Mouse (Mus musculus): ENCODE results near the gene Malrd1.

Malrd1 gene

GRCm38 (mm10) chr2:16032804-16033203 lies 506.5 kb downstream of the Malrd1 start:
- DNase-seq: no peak

- DNase-seq: no peak
Measured at GRCm38 (mm10) chr2:16110696-16111095, 584.4 kb downstream of the Malrd1 start.

GRCm38 (mm10) chr2:16113333-16113732 lies 587.1 kb downstream of the Malrd1 start:
- DNase-seq: no peak

GRCm38 (mm10) chr2:16147999-16148398 lies 621.7 kb downstream of the Malrd1 start:
- DNase-seq: no peak

- no peak for DNase-seq
Measured at GRCm38 (mm10) chr2:16152623-16153022, 626.3 kb downstream of the Malrd1 start.

GRCm38 (mm10) chr2:16163246-16163989 lies 637.1 kb downstream of the Malrd1 start:
- no peak for DNase-seq

- no peak for DNase-seq
Measured at GRCm38 (mm10) chr2:16168611-16169010, 642.3 kb downstream of the Malrd1 start.

- no peak for DNase-seq
Measured at GRCm38 (mm10) chr2:16172086-16172485, 645.8 kb downstream of the Malrd1 start.

- no peak for DNase-seq
Measured at GRCm38 (mm10) chr2:16173355-16173754, 647.1 kb downstream of the Malrd1 start.

- DNase-seq: no peak
Measured at GRCm38 (mm10) chr2:16182140-16182539, 655.9 kb downstream of the Malrd1 start.

- no peak for DNase-seq
Measured at GRCm38 (mm10) chr2:16183158-16183557, 656.9 kb downstream of the Malrd1 start.

- no peak for DNase-seq
Measured at GRCm38 (mm10) chr2:16210016-16210415, 683.7 kb downstream of the Malrd1 start.

GRCm38 (mm10) chr2:16212752-16213151 lies 686.5 kb downstream of the Malrd1 start:
- no peak for DNase-seq

- no peak for DNase-seq
Measured at GRCm38 (mm10) chr2:16214111-16214510, 687.8 kb downstream of the Malrd1 start.

- DNase-seq: no peak
Measured at GRCm38 (mm10) chr2:16228187-16228832, 702.0 kb downstream of the Malrd1 start.

- no peak for DNase-seq
Measured at GRCm38 (mm10) chr2:16240861-16241260, 714.6 kb downstream of the Malrd1 start.

- DNase-seq: no peak
Measured at GRCm38 (mm10) chr2:16243097-16243496, 716.8 kb downstream of the Malrd1 start.

GRCm38 (mm10) chr2:16248861-16249260 lies 722.6 kb downstream of the Malrd1 start:
- DNase-seq: no peak

- DNase-seq: no peak
Measured at GRCm38 (mm10) chr2:16252274-16252673, 726.0 kb downstream of the Malrd1 start.
